Mouse (Mus musculus): ENCODE measurements around the gene Atp8a1.

Atp8a1 gene

GRCm38 (mm10) chr5:67629861-67630260, 217.4 kb downstream of the Atp8a1 start:
- no peak for DNase-seq (ENCODE audit: low spot score)

GRCm38 (mm10) chr5:67629440-67629839, 217.8 kb downstream of the Atp8a1 start:
- DNase-seq (ENCODE audit: low spot score), result no peak

GRCm38 (mm10) chr5:67628180-67628940, 218.9 kb downstream of the Atp8a1 start:
- DNase-seq (ENCODE audit: low spot score), result no peak

GRCm38 (mm10) chr5:67621230-67621629, 226.0 kb downstream of the Atp8a1 start:
- no peak for DNase-seq (ENCODE audit: low spot score)

GRCm38 (mm10) chr5:67609520-67609837, 237.8 kb downstream of the Atp8a1 start:
- peak; percentile 20 for DNase-seq (ENCODE audit: low spot score)

GRCm38 (mm10) chr5:67608674-67609519, 238.3 kb downstream of the Atp8a1 start:
- no peak for DNase-seq (ENCODE audit: low spot score)

GRCm38 (mm10) chr5:67607804-67608673, 239.2 kb downstream of the Atp8a1 start, which contains the start of gene Shisa3:
Shisa3 (plus strand) TSS chr5:67607882.
- peak; percentile 74 for DNase-seq (ENCODE audit: low spot score)

- DNase-seq (ENCODE audit: low spot score), result peak; percentile 21
These were observed 240.1 kb downstream of the Atp8a1 start for GRCm38 (mm10) chr5:67606916-67607803.

- no peak for DNase-seq (ENCODE audit: low spot score)
These were observed 241.3 kb downstream of the Atp8a1 start for GRCm38 (mm10) chr5:67605951-67606350.

- no peak for DNase-seq (ENCODE audit: low spot score)
These were observed 247.3 kb downstream of the Atp8a1 start for GRCm38 (mm10) chr5:67599935-67600334.

GRCm38 (mm10) chr5:67595629-67596028, 251.6 kb downstream of the Atp8a1 start:
- no peak for DNase-seq (ENCODE audit: low spot score)

GRCm38 (mm10) chr5:67595070-67595469, 252.2 kb downstream of the Atp8a1 start:
- no peak for DNase-seq (ENCODE audit: low spot score)

- no peak for DNase-seq (ENCODE audit: low spot score)
These were observed 267.3 kb downstream of the Atp8a1 start for GRCm38 (mm10) chr5:67579725-67580633.

GRCm38 (mm10) chr5:67575705-67576104, 271.5 kb downstream of the Atp8a1 start:
- DNase-seq (ENCODE audit: low spot score), result no peak

- no peak for DNase-seq (ENCODE audit: low spot score)
These were observed 273.2 kb downstream of the Atp8a1 start for GRCm38 (mm10) chr5:67574039-67574438.

- no peak for DNase-seq (ENCODE audit: low spot score)
These were observed 274.6 kb downstream of the Atp8a1 start for GRCm38 (mm10) chr5:67572552-67573155.
